Mouse (Mus musculus) kidney, postnatal 25 days (tissue): ENCODE measurements at regions not wholly inside any gene's neighbourhood (a gene's known extent, or its start where the extent isn't known, plus 50 kb on each side); places are given as distances from the start of the nearest gene placed in this dataset.

Experiments
- DNase-seq, 2 experiments: peaks; one replicate each; pipeline ENCODE4 v3.0.0; 2021; ENCODE audit warnings: mixed read lengths in 2 of 2

GRCm38 (mm10) chr11:19475068-19475786, 448.9 kb upstream of the Spred2 start:
- no peak for DNase-seq

GRCm38 (mm10) chr11:19493089-19493756, 431.0 kb upstream of the Spred2 start:
- no peak for DNase-seq

- no peak for DNase-seq
Observed at GRCm38 (mm10) chr11:19521721-19522120, 402.5 kb upstream of the Spred2 start.

- no peak for DNase-seq
Observed at GRCm38 (mm10) chr11:19523853-19524487, 400.2 kb upstream of the Spred2 start.

GRCm38 (mm10) chr11:19529126-19529525, 395.0 kb upstream of the Spred2 start:
- no peak for DNase-seq

- no peak for DNase-seq
Observed at GRCm38 (mm10) chr11:19530652-19531051, 393.5 kb upstream of the Spred2 start.

GRCm38 (mm10) chr11:19531255-19532003, 392.7 kb upstream of the Spred2 start:
- peak; percentile 58 to 62 for DNase-seq

- no peak for DNase-seq
Observed at GRCm38 (mm10) chr11:19532867-19533266, 391.3 kb upstream of the Spred2 start.

- DNase-seq: no peak
Observed at GRCm38 (mm10) chr11:19533701-19534100, 390.5 kb upstream of the Spred2 start.

GRCm38 (mm10) chr11:19535215-19535614, 389.0 kb upstream of the Spred2 start:
- DNase-seq: no peak

GRCm38 (mm10) chr11:19546226-19546625, 377.9 kb upstream of the Spred2 start:
- DNase-seq: no peak

- no peak for DNase-seq
Observed at GRCm38 (mm10) chr11:19554316-19554946, 369.7 kb upstream of the Spred2 start.

- no peak for DNase-seq
Observed at GRCm38 (mm10) chr11:19554947-19555770, 369.0 kb upstream of the Spred2 start.

GRCm38 (mm10) chr11:19560452-19560851, 363.7 kb upstream of the Spred2 start:
- no peak for DNase-seq

GRCm38 (mm10) chr11:19562668-19563067, 361.5 kb upstream of the Spred2 start:
- DNase-seq: no peak

- DNase-seq: no peak
Observed at GRCm38 (mm10) chr11:19585228-19585627, 338.9 kb upstream of the Spred2 start.

GRCm38 (mm10) chr11:19592506-19593355, 331.4 kb upstream of the Spred2 start:
- no peak for DNase-seq

- DNase-seq: no peak
Observed at GRCm38 (mm10) chr11:19595107-19595506, 329.1 kb upstream of the Spred2 start.

GRCm38 (mm10) chr11:19596336-19596735, 327.8 kb upstream of the Spred2 start:
- DNase-seq: no peak

GRCm38 (mm10) chr11:19599433-19599832, 324.7 kb upstream of the Spred2 start:
- no peak for DNase-seq
